Mouse (Mus musculus): ENCODE measurements around the gene Tnc.
"Not testable (repeated sequence)": the region's sequence is repeated elsewhere in the genome, so short reads cannot be mapped to it uniquely, and the experiment has no call there.

Gene Tnc

DNA sequence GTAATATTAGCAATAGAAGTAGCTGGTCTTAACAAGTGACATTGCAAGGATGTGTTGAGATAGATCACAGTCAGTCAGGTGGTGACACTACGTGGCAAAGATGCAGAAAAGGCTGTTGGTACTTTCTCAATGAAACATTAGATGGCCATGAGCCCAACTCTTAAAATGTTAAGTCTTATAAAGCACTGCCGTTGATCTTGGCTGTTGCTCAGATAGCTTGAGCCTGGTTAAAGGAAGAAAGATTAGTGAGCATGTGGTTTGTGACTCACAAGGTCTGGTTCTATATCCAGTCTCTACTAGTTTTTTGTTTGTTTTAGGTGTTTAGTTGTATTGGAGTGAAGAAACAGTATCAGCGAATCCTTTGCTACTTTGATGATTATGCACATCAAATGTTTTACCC, 76.9 kb downstream of the Tnc start:
- no peak for DNase-seq (ENCODE audit: low spot score in 2 of 2)

DNA sequence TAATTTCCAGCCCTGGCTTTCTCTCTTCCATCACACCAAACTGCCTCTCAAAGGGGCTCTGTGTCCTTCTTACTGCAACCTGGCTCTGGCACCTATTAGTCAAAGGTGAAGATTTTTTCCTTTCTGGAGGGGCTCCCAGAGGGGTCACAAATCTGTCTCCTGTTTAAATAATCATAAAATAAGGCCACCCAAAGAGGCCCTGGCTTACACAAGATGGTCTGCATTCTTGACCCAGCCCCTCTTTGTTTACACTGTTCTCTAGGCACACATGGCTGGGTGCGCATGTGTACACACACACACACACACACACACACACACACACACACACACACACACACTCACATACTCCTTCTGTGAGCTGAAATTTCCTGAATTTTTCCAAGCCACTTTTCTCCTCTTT, 83.4 kb downstream of the Tnc start:
- no peak for DNase-seq (ENCODE audit: low spot score in 2 of 2)

DNA sequence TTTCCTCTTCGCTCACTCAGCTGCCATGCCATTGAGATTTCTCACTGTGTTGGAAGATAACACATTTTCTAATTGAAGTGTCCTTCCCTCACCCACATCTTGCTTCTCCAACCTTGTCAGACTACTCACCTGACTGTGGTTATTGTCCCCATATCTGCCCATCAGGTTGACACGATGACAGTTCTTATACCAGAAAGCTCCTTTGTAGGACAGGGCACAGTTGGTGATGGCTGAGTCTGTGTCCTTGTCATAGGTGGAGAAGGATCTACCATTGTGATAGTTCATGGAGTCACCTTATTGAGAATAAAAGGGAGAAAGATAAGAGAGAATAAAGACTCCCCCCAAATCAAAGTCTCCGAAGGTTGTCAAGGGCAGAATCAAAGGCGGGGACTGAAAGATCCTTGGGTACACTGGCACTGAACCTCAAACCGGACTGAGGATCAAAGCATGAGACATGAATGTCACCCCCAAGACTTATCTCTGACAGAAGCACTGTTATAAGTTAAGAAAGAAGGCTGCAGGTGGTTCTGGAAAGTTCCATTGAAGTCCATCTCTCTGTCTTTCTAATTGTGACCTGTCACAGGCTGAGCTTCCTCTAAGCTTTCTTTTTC, 84.9 kb downstream of the Tnc start:
- DNase-seq (ENCODE audit: low spot score in 2 of 2), result no peak

DNA sequence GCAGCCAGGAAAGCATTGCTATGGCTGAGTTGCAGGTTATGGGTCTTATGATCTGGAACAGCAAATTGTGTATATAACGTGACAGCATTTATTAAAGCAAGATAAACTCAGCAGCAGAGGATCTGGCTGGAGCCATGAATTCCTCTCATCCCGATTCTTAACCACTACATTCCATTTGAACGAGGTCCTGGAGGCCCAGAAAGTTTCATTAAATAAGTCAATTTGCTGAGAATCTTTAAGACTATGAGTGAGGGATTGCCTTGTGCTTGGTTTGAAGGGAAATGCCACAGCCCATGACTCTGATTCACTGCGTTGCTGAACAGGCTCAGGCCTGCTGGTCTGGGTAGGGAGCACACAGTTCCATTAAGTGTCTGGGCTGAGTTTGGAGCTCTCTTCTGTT, 88.2 kb downstream of the Tnc start:
- peak in 1 of 2 experiments; percentile 9 for DNase-seq (ENCODE audit: low spot score in 2 of 2)

DNA sequence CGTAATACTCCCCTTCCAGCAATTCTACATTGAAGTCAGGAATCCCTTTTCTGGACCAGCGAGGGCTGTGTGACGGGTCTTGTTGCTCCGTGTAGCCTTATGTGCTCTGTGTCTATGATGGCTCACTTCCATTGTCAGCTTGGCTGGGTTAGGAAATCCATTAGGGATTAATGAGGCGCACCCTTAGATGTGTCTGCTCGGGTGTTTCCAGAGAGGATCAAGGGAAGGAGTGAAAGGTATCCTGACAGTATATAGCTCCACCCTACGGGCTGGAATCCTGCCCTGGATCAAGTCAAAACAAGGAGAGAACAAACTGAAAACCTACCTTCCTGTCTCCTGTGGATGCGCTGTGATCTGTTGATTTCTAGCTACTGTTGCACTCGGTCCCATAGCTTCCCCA, 96.8 kb downstream of the Tnc start:
- DNase-seq (ENCODE audit: low spot score in 2 of 2), result no peak

DNA sequence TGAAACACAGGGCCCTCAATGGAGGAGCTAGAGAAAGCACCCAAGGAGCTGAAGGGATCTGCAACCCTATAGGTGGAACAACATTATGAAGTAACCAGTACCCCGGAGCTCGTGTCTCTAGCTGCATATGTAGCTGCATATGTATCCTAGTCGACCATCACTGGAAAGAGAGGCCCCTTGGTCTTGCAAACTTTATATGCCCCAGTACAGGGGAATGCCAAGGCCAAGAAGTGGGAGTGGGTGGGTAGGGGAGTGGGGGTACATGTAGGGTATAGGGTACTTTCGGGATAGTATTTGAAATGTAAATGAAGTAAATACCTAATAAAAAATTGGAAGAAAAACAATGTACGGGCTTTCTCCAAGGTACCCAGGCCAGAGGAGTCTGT, 98.1 kb downstream of the Tnc start:
- DNase-seq (ENCODE audit: low spot score in 2 of 2), result not testable (repeated sequence)

DNA sequence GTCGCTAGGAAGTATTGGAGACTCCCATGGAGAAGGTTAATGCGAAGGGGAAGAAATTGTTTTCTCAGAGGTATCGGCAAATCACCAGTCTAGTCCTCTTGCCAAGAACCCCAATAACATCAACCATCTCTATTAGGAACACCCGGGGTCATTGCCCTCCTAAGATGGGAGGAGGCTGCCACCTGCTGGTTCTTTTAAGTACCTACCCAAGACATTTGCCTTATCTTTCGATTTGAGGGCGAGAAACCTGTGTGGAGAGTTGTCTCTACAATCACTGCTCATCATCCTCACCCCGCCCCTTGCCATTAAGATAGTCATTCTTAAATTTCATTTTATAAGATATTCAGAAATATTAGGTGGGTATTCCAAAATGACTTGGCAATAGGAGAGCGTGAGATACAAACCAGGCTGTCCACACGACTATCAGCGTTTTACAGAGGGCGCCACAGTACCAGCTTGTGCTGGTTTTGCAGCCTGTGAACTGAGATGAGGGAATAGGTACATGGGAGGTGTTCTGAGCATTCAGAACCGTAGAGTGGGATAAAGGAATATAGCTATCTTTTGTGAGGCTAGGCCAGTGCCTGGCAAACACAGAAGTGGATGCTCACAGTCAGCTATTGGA, 98.6 kb downstream of the Tnc start:
- peak; percentile 53 to 58 for DNase-seq (ENCODE audit: low spot score in 2 of 2)

DNA sequence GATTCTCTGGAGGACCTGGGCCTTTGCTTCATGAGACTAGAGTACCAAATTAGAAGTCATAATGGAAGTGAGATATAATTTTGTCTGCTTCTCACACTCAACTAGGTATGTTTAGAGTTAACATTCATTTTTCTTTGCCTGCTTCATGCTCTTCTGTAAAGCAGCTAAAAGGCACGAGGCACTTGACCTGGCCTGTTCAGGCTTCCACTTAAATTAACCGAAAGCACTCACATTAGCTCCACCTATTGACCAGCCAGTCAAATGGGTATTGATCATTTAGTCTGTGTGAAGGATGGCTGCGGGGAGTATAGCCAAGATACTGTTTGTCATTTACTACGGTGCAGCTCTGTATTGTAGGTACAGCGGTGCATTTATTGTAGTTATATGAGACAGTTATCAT, 103.0 kb downstream of the Tnc start:
- no peak for DNase-seq (ENCODE audit: low spot score in 2 of 2)

DNA sequence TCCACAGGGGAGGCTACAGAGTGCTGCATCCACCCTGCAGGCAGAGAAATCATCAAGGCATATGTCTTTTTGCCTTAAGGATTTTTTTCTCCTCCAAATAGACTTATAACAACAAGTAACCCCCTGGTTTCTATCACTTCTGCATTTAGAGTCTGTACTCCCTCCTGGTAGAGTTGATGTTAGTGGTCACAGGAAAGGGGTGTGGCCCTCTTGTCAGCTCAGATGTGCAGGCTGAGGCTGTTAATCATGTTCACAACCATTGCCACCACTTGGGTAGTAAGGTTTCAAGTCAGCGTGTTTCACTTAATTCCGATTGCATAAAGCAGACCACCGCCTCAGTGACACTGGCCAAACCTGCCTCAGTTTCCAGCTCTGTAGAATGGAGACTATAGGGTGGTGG, 103.9 kb downstream of the Tnc start:
- DNase-seq (ENCODE audit: low spot score in 2 of 2), result no peak

DNA sequence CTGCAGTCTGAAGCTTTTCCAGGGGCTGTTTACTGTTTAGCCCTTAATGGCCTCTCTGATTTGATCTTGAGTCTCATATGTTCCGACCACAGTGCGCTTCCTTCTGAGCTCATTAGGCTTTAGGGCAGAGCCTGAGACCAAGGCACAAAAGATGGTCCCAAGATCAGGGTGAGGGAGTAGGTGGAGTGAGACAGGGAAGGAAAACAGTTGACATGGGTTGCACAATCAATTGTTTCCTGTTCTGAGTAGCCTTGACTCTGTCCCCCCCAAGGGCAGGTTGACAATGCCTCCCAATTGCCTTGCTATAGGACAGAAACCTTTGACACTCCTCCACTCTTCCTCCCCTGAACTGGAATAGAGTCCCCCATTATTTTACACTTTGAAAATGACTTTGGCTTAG, 105.4 kb downstream of the Tnc start:
- no peak for DNase-seq (ENCODE audit: low spot score in 2 of 2)

DNA sequence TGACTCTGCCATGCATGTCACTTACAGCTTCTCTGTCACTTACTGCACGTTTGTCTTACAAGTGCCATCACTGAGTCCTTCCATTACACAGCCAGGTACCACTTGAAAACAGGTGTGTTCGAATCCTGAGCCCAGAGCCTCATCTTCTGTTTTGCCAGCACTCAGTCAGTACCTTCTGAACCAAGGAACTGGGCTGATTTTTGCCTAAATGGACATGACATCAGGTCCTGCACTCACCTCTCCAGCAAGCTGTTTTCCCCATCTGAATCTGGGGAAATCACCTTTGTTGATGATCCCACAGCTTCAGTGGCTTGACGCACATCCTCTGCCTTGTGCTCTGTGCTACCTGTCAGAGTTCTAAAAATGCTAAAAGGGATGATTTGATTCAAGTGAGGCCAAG, 107.4 kb downstream of the Tnc start:
- DNase-seq (ENCODE audit: low spot score in 2 of 2), result no peak

DNA sequence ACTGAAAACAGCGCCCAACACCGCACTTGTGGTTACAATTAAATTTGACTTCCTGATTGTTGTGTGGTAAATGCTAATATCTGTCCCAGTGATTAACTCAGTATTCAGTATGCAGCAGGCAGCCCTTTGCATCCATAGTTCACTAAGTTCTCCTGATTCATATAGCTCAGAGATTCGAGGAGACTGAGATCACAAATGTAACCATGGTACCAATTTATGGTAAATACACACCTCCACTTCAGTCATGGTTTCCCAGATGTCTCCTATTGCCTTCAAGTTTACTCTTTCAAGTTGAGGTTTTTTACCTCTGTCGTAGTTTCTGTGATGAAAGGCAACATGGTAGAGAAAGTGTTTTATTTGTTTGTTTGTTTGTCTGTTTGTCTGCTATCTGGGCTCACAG, 110.9 kb downstream of the Tnc start:
- no peak for DNase-seq (ENCODE audit: low spot score in 2 of 2)

DNA sequence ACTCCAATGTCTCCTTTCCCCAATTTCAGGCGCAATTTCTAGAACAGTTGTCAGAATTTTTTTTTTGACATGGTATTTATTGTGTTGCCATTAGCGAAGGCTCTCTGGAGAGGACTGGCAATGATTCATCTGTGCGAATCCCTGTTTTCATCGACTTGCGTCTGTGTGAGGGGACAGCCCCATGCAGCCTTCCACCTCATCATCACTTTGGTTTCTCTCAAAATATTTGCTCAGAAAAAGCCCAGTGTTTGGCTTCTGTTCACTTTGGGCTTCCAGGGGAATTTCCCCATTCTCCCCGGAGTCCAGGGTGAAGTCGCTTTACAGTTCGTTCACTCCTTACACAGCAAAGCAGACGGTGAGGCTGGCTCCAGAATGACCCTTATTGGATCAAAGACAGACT, 111.5 kb downstream of the Tnc start:
- DNase-seq (ENCODE audit: low spot score in 2 of 2), result no peak

DNA sequence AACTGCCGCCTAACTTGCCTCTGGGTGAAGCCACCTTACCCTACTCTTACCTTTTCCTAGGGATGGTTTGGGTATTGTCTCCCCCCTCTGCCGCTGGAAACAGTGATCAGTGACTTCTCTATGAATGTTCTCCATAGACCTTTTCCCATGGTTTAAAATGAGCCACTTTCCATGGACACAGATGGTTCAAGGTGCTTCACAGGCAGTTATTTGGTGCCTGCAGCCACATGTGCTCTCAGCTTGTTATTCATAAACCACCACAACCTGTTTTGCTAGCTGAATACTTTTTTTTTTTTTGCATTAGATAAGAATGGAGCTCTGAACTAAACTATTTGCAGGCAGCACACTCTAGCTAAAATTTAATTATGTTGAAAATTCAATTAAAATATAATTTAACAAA, 116.0 kb downstream of the Tnc start:
- DNase-seq (ENCODE audit: low spot score in 2 of 2), result no peak

DNA sequence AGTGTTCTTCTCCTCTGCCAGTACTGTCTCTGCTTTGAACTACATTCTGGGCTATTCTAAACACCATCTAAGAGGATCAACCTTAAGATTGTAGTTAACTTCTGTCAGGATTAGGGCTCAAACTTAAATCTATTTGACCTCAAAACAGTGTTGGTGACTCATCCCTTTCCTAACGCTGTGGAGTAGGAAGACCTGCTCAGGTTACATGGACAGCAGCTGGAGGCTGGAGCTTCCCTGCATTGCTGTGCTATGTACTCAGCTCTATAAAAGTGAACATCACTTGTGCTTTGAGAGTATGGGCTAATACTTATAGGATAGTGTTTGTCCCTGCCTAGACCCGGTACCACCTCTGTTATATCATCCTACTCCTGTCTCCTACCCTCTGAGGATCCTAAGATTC, 117.3 kb downstream of the Tnc start:
- DNase-seq (ENCODE audit: low spot score in 2 of 2), result no peak

DNA sequence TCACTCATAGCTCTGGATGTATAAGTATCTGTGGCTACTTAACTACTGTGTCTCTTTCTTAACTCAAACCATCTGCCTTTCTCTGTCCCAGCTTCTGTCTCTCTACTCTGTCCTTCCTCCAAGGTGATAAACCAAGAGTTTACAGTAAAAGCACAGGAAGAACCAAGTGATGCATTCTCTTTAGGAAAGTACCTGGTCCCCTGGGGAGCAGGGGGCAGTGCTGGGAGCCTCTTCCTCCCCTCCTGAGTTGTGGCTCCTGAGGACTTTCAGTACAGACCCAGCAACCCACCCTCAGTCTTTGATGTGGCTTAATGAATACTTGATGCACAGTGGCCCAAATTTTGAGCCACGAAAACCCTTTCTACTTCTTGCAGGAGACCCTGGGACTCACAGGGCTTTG, 118.6 kb downstream of the Tnc start:
- DNase-seq (ENCODE audit: low spot score in 2 of 2), result no peak

DNA sequence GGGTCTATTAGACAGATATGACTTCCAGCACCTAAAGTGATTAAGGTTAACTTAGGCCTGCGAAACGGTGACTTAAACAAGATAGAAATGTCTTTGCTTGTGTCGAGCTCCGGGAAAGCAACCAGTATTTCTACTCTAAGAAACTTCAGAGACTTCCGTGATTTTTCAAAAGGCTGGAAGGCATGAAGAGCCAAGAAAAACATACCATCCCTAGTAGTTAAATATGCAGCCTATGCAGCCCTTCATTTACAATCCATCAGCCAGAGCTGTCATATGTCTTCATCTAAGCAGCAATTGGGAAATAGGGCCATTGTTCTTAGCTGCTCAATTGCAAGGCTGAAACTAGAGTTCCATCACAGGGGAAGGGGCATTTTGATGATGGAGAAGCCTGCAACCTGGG, 129.6 kb downstream of the Tnc start:
- no peak for DNase-seq (ENCODE audit: low spot score in 2 of 2)

DNA sequence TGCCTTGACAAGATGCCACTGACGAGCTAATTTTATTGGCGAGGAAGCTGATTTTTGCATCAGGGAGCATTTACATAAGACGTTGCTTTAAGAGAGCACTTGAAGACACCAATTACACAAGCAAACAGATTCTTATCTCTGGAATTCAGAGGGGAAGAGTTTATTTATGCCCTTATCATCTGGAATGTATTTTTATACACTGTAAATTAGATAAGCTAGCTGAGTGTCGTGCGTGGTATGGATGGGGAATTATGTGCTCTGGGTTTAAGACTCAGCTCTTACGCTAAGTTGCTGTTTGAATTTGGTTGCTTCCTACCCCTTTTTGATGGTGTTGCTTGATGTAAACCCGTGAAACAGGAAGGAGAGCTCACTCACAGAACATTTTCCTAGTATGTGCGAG, 130.1 kb downstream of the Tnc start:
- no peak for DNase-seq (ENCODE audit: low spot score in 2 of 2)

DNA sequence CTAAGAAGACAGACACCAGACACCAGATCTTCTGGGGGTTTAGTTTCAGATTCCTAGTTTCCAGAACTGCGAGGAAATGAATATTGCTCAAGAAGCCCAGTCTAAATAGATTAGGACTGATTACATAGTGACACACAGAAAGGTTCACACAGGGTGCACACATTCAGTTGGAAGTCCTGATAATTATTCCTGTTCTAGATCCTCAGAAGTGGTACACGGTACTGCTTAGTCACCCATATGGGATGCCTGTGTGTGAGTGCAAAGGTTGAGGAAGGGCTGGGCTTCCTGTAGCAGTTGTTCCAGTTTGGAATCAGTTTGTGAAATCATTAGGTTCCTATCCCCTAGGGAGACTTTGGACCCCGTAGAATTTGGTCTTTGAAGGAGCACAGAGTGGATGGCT, 130.5 kb downstream of the Tnc start:
- DNase-seq (ENCODE audit: low spot score in 2 of 2), result no peak

Measured in urinary bladder, postnatal 36 days (tissue).